Mouse (Mus musculus) embryonic facial prominence, embryonic 15.5 days (tissue): ENCODE data around the gene Lonp1. TPM values are rescaled to one million over a fixed set of nuclear protein-coding genes. Genes with fewer than 3 reads are reported as not detected.

Experiments
- ATAC-seq: fragments of 200-750 bp; cut with Nextera tagmentation; 2 replicates; pipeline ENCODE4 v1.8.0; 2017; ENCODE audit warnings: low read depth, moderate TSS enrichment; ENCODE audit not compliant: insufficient number of reproducible peaks, low FRiP score, low TSS enrichment
- H3K27ac ChIP-seq: fragments of 300-500 bp; sonication (generic); replicated peaks from 2 replicates; pipeline ENCODE4 v1.5.1; 2015; ENCODE audit warnings: mild to moderate bottlenecking, inconsistent platforms
- H3K27me3 ChIP-seq: fragments of 300-500 bp; sonication (generic); 2 replicates; pipeline ENCODE4 v1.6.1; 2015; ENCODE audit warnings: inconsistent platforms
- H3K36me3 ChIP-seq: fragments of 300-500 bp; sonication (generic); 2 replicates; pipeline ENCODE4 v1.6.1; 2015; ENCODE audit warnings: mild to moderate bottlenecking, inconsistent platforms
- H3K4me1 ChIP-seq: fragments of 300-500 bp; sonication (generic); 2 replicates; pipeline ENCODE4 v1.6.1; 2015; ENCODE audit warnings: inconsistent platforms
- H3K4me2 ChIP-seq: fragments of 300-500 bp; sonication (generic); replicated peaks from 2 replicates; pipeline ENCODE4 v1.6.1; 2015; ENCODE audit warnings: mild to moderate bottlenecking, inconsistent platforms
- H3K4me3 ChIP-seq: fragments of 300-500 bp; sonication (generic); replicated peaks from 2 replicates; pipeline ENCODE4 v1.5.1; 2015; ENCODE audit warnings: mild to moderate bottlenecking, inconsistent platforms
- H3K9ac ChIP-seq: fragments of 300-500 bp; sonication (generic); 2 replicates; pipeline ENCODE4 v1.6.1; 2015; ENCODE audit warnings: inconsistent platforms
- H3K9me3 ChIP-seq: fragments of 300-500 bp; sonication (generic); replicated peaks from 2 replicates; pipeline ENCODE4 v1.6.1; 2016; ENCODE audit warnings: inconsistent platforms
- WGBS: fragments of 180-500 bp; shearing (Covaris S2); methylation state at CpG from one replicate; pipeline ENCODE4 v1.1.7; 2015; 5-methylcytosine and 5-hydroxymethylcytosine counted together
- polyA plus RNA-seq: library from polyadenylated mRNA; unstranded; fragments of >200 nt; fragmentation: Nextera tagmentation; extraction: Ambion mirVana; gene quantifications from 2 replicates; pipeline ENCODE4 v1.2.1, GENCODE M21; 2015

Gene Lonp1
- polyA plus RNA-seq, 1 experiment from 2014 or later: 49.7 TPM

DNA sequence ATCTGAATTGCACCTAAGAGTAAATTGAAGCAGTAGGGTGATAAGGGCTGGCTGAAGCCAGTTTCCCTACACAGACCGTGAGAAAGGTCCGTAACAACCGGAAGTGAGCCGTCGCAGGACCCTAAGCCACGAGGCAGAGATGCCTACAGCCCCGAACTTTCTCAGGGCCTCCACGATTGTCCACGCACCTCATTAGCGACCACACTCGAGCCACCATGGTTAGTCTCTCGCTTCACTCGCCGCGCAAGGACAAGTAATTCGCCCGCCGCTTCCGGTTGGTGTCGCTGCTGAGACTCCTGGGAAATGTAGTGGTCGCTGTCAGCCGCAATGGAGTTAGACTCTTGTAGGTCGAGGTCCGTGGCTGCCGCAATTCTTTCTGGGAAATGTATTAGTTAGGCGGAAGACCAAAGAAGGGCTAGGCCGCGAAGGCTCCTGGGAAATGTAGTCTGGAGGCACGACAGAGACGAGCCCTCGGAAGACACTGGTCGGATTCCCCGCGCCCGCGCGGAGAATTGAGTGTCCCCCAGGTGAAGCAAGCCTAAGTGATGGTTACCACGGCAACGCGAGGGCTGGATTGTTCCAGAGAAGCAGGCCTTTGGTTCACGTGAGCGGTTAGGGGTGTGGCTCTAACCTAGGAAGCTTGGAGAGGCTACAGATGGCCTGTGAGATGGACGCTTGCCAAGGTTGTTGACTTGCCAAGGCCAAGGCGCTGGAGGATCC, 17.1 kb downstream of the Lonp1 start, which contains the start of gene 2410015M20Rik:
Gene 2410015M20Rik, minus strand, starts transcription at position 320 of the 720 bp plus-strand sequence.
- no peaks in the 10 kb centered on the region for H3K27me3 ChIP-seq
- H3K9ac ChIP-seq: peak within 1 kb of the TSS; percentile 53
- H3K36me3 ChIP-seq: peaks cover 37% of the 10 kb centered on the region
- no peaks in the 10 kb centered on the region for H3K9me3 ChIP-seq
- H3K4me3 ChIP-seq: peak within 1 kb of the TSS; percentile 52
- H3K27ac ChIP-seq: peak within 1 kb of the TSS; percentile 73
- H3K4me1 ChIP-seq: peaks cover 26% of the 10 kb centered on the region
- WGBS: under 1% methylated on average over 44 of the region's 44 CpGs
- ATAC-seq: peak; percentile 86
- peak within 1 kb of the TSS; percentile 81 for H3K4me2 ChIP-seq

DNA sequence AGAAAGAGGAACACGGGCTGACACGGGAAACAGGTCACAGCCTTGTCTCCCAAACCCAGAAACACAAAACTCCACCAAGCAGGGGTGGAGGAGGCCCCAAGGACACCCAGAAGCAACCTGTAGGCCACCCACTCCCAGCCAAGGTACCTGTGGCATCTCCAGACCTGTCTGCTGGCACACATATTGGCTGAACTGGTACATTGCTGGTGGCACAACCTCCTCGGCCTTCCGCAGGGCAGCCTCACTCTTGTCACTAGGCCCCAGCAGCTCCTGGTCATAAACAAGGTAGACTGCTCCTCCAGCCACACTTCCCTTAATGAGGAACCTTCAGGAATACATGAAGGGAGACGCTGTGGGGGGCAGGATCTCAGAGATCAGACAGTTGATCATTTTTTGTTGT, 18.0 kb downstream of the Lonp1 start:
- Histone ChIP-seq H3K4me2 (peak overlapping the region; percentile 81), H3K9me3 (no peaks in the 10 kb centered on the region), H3K36me3 (peaks cover 41% of the 10 kb centered on the region), H3K27me3 (no peaks in the 10 kb centered on the region), H3K4me3 (peak overlapping the region; percentile 52), H3K9ac (peak overlapping the region; percentile 53), H3K27ac (peak overlapping the region; percentile 73), H3K4me1 (peaks cover 21% of the 10 kb centered on the region)
- 50% methylated on average over 5 of the region's 5 CpGs for WGBS
- no peak for ATAC-seq

DNA sequence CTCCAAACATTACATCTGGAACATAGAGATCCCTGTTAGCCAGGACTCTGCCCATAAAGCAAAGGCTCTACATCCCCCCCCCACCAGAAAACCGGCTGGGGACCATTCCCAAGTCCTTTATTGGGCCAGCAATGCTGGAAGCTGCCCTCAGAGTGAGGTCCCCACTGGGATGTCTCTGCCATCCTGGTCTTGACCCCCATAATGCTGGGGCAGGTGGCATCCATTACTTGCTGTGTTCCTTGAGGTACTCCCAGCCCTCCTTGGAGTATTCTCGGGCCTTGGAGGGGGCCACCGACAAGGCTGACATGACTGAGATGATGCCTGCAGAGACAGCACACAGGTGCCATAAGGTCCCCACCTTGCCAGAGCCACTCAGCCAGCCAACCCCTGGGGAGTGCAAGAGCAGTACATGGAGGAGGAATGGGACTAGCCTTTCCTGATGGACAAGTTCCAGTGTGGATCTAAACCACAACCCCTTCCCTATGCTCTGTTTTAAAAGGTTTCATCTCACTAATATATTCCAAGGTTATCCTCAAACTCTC, 19.1 kb downstream of the Lonp1 start:
- Histone ChIP-seq H3K36me3 (peaks cover 52% of the 10 kb centered on the region), H3K9ac (no peak overlapping the region), H3K4me2 (no peak overlapping the region), H3K4me3 (no peak overlapping the region), H3K4me1 (peaks cover 21% of the 10 kb centered on the region), H3K27me3 (no peaks in the 10 kb centered on the region), H3K9me3 (no peaks in the 10 kb centered on the region), H3K27ac (no peak overlapping the region)
- ATAC-seq: no peak
- 57% methylated on average over 3 of the region's 3 CpGs for WGBS

DNA sequence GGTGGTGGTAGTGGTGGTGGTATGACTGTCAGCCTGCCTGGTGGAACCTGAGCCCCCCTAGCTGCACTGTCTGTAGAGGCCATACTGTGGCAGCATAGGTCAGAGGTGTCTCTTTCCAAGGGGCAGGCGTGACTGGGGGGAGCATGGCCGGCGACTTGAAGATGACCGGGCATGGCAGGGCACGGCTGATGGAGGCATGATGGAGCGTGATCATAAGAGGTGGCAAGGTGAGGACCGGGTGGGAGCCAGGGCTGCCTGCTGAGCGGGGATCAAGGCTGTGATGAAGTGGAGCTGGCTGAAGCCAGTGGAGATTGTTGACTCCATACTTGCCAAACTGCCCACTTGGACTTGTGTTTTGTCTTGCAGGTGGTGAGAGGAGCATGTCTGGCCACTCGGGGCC, 21.3 kb downstream of the Lonp1 start:
- ATAC-seq: no peak
- peaks cover 18% of the 10 kb centered on the region for H3K4me1 ChIP-seq
- H3K27ac ChIP-seq: no peak overlapping the region
- WGBS: 83% methylated on average over 9 of the region's 9 CpGs
- no peaks in the 10 kb centered on the region for H3K27me3 ChIP-seq
- H3K4me2 ChIP-seq: no peak overlapping the region
- H3K9me3 ChIP-seq: no peaks in the 10 kb centered on the region
- H3K36me3 ChIP-seq: peaks cover 73% of the 10 kb centered on the region
- H3K4me3 ChIP-seq: no peak overlapping the region
- no peak overlapping the region for H3K9ac ChIP-seq

DNA sequence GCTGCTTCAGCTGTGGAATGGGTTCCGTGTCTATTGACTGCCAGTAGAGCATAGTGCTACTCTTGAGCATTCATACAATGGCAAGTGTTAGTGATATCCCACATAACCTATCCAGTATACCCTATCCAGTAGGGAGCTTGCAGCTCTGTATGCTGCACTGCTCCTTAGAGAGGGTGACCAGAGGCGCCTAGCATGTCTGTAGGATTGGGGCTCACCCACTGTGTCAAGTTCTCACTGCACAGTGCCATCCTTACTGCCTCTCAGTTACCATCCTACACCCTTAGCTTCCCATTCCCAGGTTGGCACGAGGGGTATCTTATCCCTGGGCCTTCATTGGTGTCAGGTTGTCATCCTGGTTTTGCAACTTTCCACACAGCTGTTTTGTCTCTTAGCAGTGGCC, 22.3 kb downstream of the Lonp1 start:
- Histone ChIP-seq H3K9me3 (no peaks in the 10 kb centered on the region), H3K27ac (no peak overlapping the region), H3K4me1 (peaks cover 13% of the 10 kb centered on the region), H3K36me3 (peaks cover 83% of the 10 kb centered on the region), H3K9ac (no peak overlapping the region), H3K27me3 (no peaks in the 10 kb centered on the region), H3K4me2 (no peak overlapping the region), H3K4me3 (no peak overlapping the region)
- no peak for ATAC-seq
- 81% methylated on average over 3 of the region's 3 CpGs for WGBS

DNA sequence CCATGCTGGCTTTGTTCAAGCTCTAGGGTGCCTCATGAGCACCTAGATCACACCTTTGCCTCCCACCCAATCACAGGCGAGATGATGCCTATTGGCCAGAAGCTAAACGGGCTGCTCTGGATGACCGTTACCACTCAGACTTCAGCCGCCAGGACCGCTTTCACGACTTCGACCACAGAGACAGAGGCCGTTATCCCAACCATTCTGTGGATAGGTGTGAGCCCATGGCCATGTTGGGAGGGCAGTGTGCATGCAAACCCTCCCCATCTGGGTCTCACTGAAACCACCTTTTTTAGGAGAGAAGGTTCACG, 22.7 kb downstream of the Lonp1 start:
- peaks cover 86% of the 10 kb centered on the region for H3K36me3 ChIP-seq
- H3K9ac ChIP-seq: no peak overlapping the region
- 91% methylated on average over 9 of the region's 9 CpGs for WGBS
- H3K4me3 ChIP-seq: no peak overlapping the region
- no peaks in the 10 kb centered on the region for H3K9me3 ChIP-seq
- no peak overlapping the region for H3K27ac ChIP-seq
- H3K27me3 ChIP-seq: no peaks in the 10 kb centered on the region
- ATAC-seq: no peak
- peaks cover 12% of the 10 kb centered on the region for H3K4me1 ChIP-seq
- no peak overlapping the region for H3K4me2 ChIP-seq

DNA sequence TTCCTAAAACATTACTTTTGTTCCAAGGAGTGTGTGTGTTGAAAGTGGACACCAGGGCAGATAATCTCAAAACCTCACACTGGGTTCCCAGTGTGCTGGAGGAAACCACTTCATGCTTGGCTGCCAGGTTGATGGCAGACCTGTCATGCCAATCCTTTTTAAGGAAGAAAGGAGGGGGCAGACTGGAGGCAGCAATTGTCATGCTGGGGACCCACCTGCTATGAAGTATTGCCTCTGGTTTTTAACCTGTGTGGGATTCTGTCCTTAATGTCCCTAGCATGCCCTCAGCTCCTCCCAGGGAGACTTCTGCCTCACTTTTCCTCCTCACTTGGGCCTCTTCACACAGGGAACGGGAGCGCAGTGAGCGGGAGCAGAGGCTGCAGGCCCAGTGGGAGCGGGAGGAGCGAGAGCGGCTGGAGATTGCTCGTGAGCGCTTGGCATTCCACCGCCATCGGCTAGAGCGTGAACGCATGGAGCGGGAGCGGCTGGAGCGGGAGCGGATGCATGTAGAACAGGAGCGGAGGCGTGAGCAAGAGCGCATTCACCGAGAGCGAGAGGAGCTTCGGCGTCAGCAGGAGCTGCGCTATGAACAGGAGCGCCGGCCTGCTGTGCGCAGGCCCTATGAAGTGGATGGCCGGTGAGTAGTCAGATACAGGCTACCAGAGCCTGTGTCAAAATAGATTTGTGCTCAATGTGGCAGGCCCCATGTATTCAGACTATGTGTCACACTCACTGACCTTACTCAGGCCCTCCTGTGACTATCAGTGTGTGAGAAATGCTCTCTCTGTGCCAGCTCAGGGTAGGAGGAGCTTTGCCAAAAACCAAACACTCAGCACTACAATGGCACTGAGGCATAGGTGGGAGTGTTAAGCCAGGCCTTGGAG, 23.3 kb downstream of the Lonp1 start:
- Histone ChIP-seq H3K4me3 (no peak overlapping the region), H3K36me3 (peaks cover 86% of the 10 kb centered on the region), H3K4me2 (no peak overlapping the region), H3K9ac (no peak overlapping the region), H3K27ac (no peak overlapping the region), H3K9me3 (no peaks in the 10 kb centered on the region), H3K27me3 (no peaks in the 10 kb centered on the region), H3K4me1 (peaks cover 6% of the 10 kb centered on the region)
- WGBS: 94% methylated on average over 28 of the region's 28 CpGs
- ATAC-seq: no peak

DNA sequence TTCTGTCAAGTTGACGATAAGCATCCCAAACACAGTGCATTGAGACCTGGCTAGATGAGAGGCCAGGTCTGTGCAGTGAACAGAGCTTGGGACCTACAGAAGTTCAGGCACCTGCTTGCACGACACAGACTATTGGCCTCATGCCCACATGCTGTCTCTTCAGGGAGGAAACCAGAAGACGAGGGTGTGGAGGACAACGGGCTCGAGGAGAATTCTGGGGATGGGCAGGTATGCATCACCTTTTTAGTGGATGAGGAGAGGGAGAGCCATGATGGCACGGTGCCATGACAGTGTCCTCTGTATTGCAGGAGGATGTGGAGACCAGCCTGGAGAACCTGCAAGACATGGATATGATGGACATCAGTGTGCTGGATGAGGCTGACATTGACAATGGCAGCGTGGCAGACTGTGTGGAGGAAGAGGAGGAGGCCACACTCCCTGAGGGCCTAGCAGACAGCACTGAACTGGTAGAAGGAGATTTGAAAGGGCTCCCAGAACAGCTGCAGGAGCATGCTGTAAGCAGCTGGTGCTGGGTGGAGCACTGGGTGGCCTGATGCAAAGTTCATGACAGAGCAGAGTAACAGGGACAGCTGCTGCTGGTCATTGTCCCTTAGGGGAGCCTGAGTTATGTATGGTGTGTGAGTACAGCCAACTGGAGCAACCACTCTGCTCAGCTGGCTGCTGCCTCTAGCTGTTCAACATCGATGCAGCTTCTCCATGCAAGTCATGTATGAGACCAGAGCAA, 33.0 kb downstream of the Lonp1 start:
- peak overlapping the region; percentile 39; the same call in 1 of the 2 replicates for H3K27ac ChIP-seq
- 77% methylated on average over 8 of the region's 8 CpGs for WGBS

DNA sequence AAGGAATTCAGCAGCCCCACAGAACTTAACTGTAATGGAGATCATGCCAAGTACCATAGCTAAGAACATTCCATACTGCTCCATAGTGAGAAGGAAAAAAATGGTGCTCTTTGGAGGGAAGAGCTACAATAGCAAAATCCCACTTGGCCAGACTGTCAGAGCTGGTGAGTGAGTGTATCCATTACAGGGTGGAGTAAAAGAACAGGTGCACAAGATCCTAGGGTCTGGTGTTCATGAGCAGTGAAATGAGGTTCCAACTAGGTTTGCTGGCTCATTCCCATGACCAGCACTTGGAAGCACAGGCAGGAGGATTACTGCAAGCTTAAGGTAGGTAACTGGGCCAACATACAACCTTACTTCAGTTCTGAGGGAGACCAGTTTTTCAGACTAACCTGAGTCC, 34.1 kb downstream of the Lonp1 start:
- H3K4me1 ChIP-seq: peaks cover 32% of the 10 kb centered on the region; the same call in 1 of the 2 replicates
- H3K36me3 ChIP-seq: peaks cover 98% of the 10 kb centered on the region
- no peak overlapping the region for H3K27ac ChIP-seq
- no peaks in the 10 kb centered on the region for H3K9me3 ChIP-seq
- ATAC-seq: no peak
- H3K4me3 ChIP-seq: no peak overlapping the region
- H3K4me2 ChIP-seq: no peak overlapping the region
- no peak overlapping the region for H3K9ac ChIP-seq
- H3K27me3 ChIP-seq: no peaks in the 10 kb centered on the region

More for the DNA sequence above, 33.0 kb downstream of the Lonp1 start:
- Histone ChIP-seq H3K36me3 (peaks cover 95% of the 10 kb centered on the region), H3K9ac (no peak overlapping the region), H3K4me3 (no peak overlapping the region), H3K9me3 (no peaks in the 10 kb centered on the region), H3K4me2 (no peak overlapping the region), H3K27me3 (no peaks in the 10 kb centered on the region), H3K4me1 (peaks cover 21% of the 10 kb centered on the region; the same call in 1 of the 2 replicates)
- peak; percentile 75 for ATAC-seq

DNA sequence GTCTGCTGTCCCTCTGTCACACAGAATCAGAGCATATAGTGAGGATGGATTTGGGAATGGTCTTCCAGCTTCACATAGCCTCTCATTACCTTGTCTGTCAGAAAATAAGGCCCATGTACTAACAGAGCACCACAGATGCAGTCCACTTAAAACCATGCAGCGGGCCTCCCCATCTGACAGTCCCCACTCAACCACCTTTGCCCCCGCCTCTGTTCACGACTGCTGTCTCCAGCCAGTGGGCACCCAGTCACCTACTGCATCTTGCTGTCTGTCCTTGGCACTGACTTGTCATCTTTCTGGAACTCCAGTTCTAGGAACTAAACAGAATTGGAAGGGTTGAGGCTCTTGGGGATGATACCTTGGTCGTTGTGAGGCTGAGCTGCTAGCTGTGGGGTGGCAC, 37.8 kb downstream of the Lonp1 start:
- peaks cover 76% of the 10 kb centered on the region for H3K36me3 ChIP-seq
- H3K27ac ChIP-seq: no peak overlapping the region
- H3K9ac ChIP-seq: no peak overlapping the region
- no peaks in the 10 kb centered on the region for H3K9me3 ChIP-seq
- no peak for ATAC-seq
- H3K4me1 ChIP-seq: peaks cover 51% of the 10 kb centered on the region
- WGBS: 96% methylated on average over 4 of the region's 4 CpGs
- H3K4me3 ChIP-seq: no peak overlapping the region
- no peaks in the 10 kb centered on the region for H3K27me3 ChIP-seq
- H3K4me2 ChIP-seq: no peak overlapping the region

DNA sequence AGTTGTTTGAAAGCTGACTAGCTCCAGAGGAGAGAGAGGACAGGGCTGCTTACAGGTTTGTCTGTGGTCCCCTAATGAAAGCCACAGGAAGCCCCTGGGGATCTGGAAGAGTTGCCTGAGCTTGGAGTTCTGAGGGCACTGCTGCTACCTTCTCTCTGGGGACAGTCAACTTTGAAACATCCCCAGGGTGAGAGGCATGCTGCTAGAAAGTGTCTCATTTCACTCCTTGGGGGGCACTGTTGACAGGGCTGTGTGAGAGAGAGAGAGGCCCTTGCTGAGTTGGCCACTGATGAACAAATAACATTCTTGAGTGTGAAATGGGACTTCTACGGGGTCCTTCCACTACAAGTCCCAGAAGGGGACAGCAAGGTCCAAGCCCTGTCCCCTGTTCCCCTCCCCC, 38.9 kb downstream of the Lonp1 start:
- WGBS: 71% methylated on average over 1 of the region's 1 CpGs
- no peaks in the 10 kb centered on the region for H3K27me3 ChIP-seq
- no peak overlapping the region for H3K9ac ChIP-seq
- peaks cover 60% of the 10 kb centered on the region for H3K4me1 ChIP-seq
- H3K27ac ChIP-seq: no peak overlapping the region
- H3K36me3 ChIP-seq: peaks cover 66% of the 10 kb centered on the region
- H3K9me3 ChIP-seq: no peaks in the 10 kb centered on the region
- ATAC-seq: no peak
- no peak overlapping the region for H3K4me2 ChIP-seq
- H3K4me3 ChIP-seq: no peak overlapping the region
